Mouse (Mus musculus): ENCODE data around the gene Sash1. TPM values are rescaled to one million over a fixed set of nuclear protein-coding genes. Genes with fewer than 3 reads are reported as not detected.

The Sash1 gene
- polyA plus RNA-seq, 1 experiment from 2014 or later, result 3.9 TPM

GRCm38 (mm10) chr10:8757429-8757931, 128.4 kb downstream of the Sash1 start:
- H3K27ac ChIP-seq, result peak overlapping the region; percentile 78
- peak; percentile 32 for DNase-seq (ENCODE audit: low spot score)
- peaks cover 56% of the 10 kb centered on the region for H3K4me1 ChIP-seq (replicated peaks)
- H3K4me3 ChIP-seq, result peak overlapping the region; percentile 31
- no peaks in the 10 kb centered on the region for H3K27me3 ChIP-seq (ENCODE audit: insufficient read depth, poor library complexity, severe bottlenecking)
- no peaks in the 10 kb centered on the region for H3K9me3 ChIP-seq
- 26% methylated on average over 21 of the region's 21 CpGs for WGBS
- peaks cover 29% of the 10 kb centered on the region for H3K36me3 ChIP-seq

DNA sequence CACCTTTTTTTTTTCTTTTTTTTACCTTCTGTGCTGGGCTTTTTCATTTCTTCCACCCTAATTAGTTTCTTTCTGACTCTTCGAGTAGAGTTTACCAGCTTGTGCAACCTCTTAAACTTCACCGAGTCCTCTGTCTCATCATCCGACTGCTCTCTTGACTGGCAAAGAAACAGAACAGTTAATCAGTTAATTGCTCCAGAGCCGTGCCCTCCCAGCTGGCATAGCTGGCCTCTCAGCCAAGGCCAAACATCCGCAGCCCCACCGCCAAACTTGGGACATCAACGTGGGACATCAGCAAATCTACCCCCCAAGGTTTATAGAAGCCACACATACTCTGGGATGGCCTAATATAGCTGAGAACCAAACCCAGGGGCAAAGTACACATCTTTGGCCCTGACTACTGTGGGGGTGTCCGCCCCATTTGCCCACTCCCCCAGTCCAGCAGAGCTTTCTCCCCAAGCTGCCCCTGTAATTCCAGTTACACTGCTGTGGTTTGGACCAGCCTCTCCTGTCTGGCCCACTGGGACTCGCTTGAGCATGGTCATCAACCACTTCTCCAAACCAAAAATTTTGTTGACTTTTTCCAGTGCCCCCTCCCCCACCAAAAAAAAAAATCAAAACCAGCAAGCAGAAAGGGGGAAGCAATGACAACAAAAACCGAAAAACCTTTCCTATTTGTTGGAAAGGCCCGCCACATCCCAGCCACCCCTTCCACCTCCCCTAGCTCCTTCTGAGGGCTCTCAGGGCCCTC, 129.1 kb downstream of the Sash1 start:
- peaks cover 34% of the 10 kb centered on the region for H3K36me3 ChIP-seq
- 77% methylated on average over 11 of the region's 11 CpGs for WGBS
- H3K27ac ChIP-seq, result peak overlapping the region; percentile 78
- H3K9me3 ChIP-seq, result no peaks in the 10 kb centered on the region
- no peak for DNase-seq (ENCODE audit: low spot score)
- no peaks in the 10 kb centered on the region for H3K27me3 ChIP-seq (ENCODE audit: insufficient read depth, poor library complexity, severe bottlenecking)
- H3K4me3 ChIP-seq, result peak overlapping the region; percentile 31; the same call in 1 of the 2 replicates
- H3K4me1 ChIP-seq (replicated peaks), result peaks cover 52% of the 10 kb centered on the region

- Histone ChIP-seq H3K27ac (peak overlapping the region; percentile 56), H3K36me3 (peaks cover 48% of the 10 kb centered on the region), H3K9me3 (no peaks in the 10 kb centered on the region), H3K4me1 (replicated peaks) (peaks cover 25% of the 10 kb centered on the region), H3K4me3 (no peak overlapping the region), H3K27me3 (ENCODE audit: insufficient read depth, poor library complexity, severe bottlenecking) (no peaks in the 10 kb centered on the region)
- no peak for DNase-seq (ENCODE audit: low spot score)
- 89% methylated on average over 3 of the region's 3 CpGs for WGBS
Observed at GRCm38 (mm10) chr10:8753377-8753776, 132.5 kb downstream of the Sash1 start.

DNA sequence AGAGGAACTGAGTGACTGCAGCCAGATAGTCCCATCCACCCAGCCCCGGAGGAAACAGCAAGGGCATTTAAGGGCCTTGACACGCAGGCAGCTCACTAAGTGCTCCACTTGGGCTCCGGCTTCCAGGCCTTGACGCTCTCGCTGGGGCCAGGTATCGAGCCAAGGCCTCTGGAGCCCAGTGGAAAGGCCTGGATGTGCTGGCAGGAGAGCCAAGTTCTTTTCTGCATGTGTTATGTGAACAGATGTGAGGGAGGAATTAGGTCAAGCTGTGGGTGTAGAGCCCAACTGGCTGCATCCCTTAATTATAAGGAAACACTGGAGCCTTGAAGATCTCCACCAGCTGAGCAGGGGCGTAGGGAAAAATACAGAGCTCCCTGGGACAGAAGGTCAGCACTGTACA, 133.4 kb downstream of the Sash1 start:
- H3K9me3 ChIP-seq, result no peaks in the 10 kb centered on the region
- peaks cover 56% of the 10 kb centered on the region for H3K36me3 ChIP-seq
- no peak overlapping the region for H3K27ac ChIP-seq
- WGBS, result 87% methylated on average over 7 of the region's 7 CpGs
- H3K4me3 ChIP-seq, result no peak overlapping the region
- no peak for DNase-seq (ENCODE audit: low spot score)
- peaks cover 18% of the 10 kb centered on the region for H3K4me1 ChIP-seq (replicated peaks)
- H3K27me3 ChIP-seq (ENCODE audit: insufficient read depth, poor library complexity, severe bottlenecking), result no peaks in the 10 kb centered on the region

GRCm38 (mm10) chr10:8749537-8749936, 136.3 kb downstream of the Sash1 start:
- DNase-seq (ENCODE audit: low spot score), result no peak

GRCm38 (mm10) chr10:8747450-8748212, 138.2 kb downstream of the Sash1 start:
- Histone ChIP-seq H3K27ac (no peak overlapping the region), H3K4me3 (no peak overlapping the region), H3K4me1 (replicated peaks) (peaks cover 6% of the 10 kb centered on the region; the same call in 1 of the 2 replicates), H3K9me3 (no peaks in the 10 kb centered on the region), H3K27me3 (ENCODE audit: insufficient read depth, poor library complexity, severe bottlenecking) (no peaks in the 10 kb centered on the region), H3K36me3 (peaks cover 69% of the 10 kb centered on the region)
- WGBS, result 84% methylated on average over 21 of the region's 21 CpGs
- no peak for DNase-seq (ENCODE audit: low spot score)

More at GRCm38 (mm10) chr10:8749537-8749936, 136.3 kb downstream of the Sash1 start:
- H3K4me1 ChIP-seq (replicated peaks), result peaks cover 7% of the 10 kb centered on the region; the same call in 1 of the 2 replicates
- peaks cover 70% of the 10 kb centered on the region for H3K36me3 ChIP-seq
- H3K27me3 ChIP-seq (ENCODE audit: insufficient read depth, poor library complexity, severe bottlenecking), result no peaks in the 10 kb centered on the region
- H3K27ac ChIP-seq, result no peak overlapping the region
- whole genome bisulfite sequencing, result 74% methylated on average over 11 of the region's 11 CpGs
- H3K9me3 ChIP-seq, result no peaks in the 10 kb centered on the region
- no peak overlapping the region for H3K4me3 ChIP-seq

- no peak overlapping the region for H3K27ac ChIP-seq
- H3K36me3 ChIP-seq, result peaks cover 73% of the 10 kb centered on the region
- H3K9me3 ChIP-seq, result no peaks in the 10 kb centered on the region
- no peak for DNase-seq (ENCODE audit: low spot score)
- H3K27me3 ChIP-seq (ENCODE audit: insufficient read depth, poor library complexity, severe bottlenecking), result no peaks in the 10 kb centered on the region
- H3K4me1 ChIP-seq (replicated peaks), result 0 out of 2 replicates have a peak, but pooled peaks cover 2% of the 10 kb centered on the region
- 80% methylated on average over 14 of the region's 14 CpGs for WGBS
- no peak overlapping the region for H3K4me3 ChIP-seq
Observed at GRCm38 (mm10) chr10:8746082-8746696, 139.7 kb downstream of the Sash1 start.

GRCm38 (mm10) chr10:8742872-8743271, 143.0 kb downstream of the Sash1 start:
- Histone ChIP-seq H3K4me1 (replicated peaks) (0 out of 2 replicates have a peak, but pooled peaks cover 3% of the 10 kb centered on the region), H3K36me3 (peaks cover 90% of the 10 kb centered on the region), H3K4me3 (no peak overlapping the region), H3K27me3 (ENCODE audit: insufficient read depth, poor library complexity, severe bottlenecking) (no peaks in the 10 kb centered on the region), H3K9me3 (no peaks in the 10 kb centered on the region), H3K27ac (no peak overlapping the region)
- peak; percentile 68 for DNase-seq (ENCODE audit: low spot score)
- 49% methylated on average over 2 of the region's 2 CpGs for WGBS

DNA sequence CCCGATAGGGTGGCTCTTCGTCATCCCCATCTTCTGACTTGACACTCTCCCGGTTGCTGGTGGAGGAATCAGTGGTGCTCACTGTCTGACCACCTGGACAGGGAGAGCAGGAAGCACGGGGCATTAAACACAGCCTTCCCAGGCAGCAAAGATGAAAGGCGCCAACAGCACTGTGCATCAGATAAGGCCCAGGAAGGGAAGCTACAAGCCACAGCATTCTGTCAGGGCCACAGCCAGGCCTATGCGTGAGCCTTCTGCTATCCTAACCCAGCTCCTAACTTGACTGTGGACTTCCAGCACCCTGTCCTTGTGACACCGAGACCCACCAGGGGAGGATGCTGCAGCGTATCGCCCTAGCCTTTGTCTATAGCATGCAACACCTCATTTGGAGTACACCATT, 144.4 kb downstream of the Sash1 start:
- 92% methylated on average over 9 of the region's 9 CpGs for WGBS
- DNase-seq (ENCODE audit: low spot score), result no peak
- Histone ChIP-seq H3K27me3 (ENCODE audit: insufficient read depth, poor library complexity, severe bottlenecking) (no peaks in the 10 kb centered on the region), H3K4me3 (no peak overlapping the region), H3K4me1 (replicated peaks) (peaks cover 11% of the 10 kb centered on the region; the same call in 1 of the 2 replicates), H3K36me3 (peaks cover 92% of the 10 kb centered on the region), H3K9me3 (no peaks in the 10 kb centered on the region), H3K27ac (no peak overlapping the region)

- no peaks in the 10 kb centered on the region for H3K9me3 ChIP-seq
- 92% methylated on average over 5 of the region's 5 CpGs for WGBS
- no peaks in the 10 kb centered on the region for H3K27me3 ChIP-seq (ENCODE audit: insufficient read depth, poor library complexity, severe bottlenecking)
- H3K36me3 ChIP-seq, result peaks cover 91% of the 10 kb centered on the region
- peaks cover 11% of the 10 kb centered on the region; the same call in 1 of the 2 replicates for H3K4me1 ChIP-seq (replicated peaks)
- no peak for DNase-seq (ENCODE audit: low spot score)
- H3K27ac ChIP-seq, result no peak overlapping the region
- H3K4me3 ChIP-seq, result no peak overlapping the region
Observed at GRCm38 (mm10) chr10:8740797-8741196, 145.1 kb downstream of the Sash1 start.

- no peaks in the 10 kb centered on the region for H3K9me3 ChIP-seq
- H3K4me1 ChIP-seq (replicated peaks), result no peaks in the 10 kb centered on the region
- WGBS, result 94% methylated on average over 34 of the region's 34 CpGs
- H3K4me3 ChIP-seq, result no peak overlapping the region
- no peaks in the 10 kb centered on the region for H3K27me3 ChIP-seq (ENCODE audit: insufficient read depth, poor library complexity, severe bottlenecking)
- H3K27ac ChIP-seq, result no peak overlapping the region
- no peak for DNase-seq (ENCODE audit: low spot score)
- H3K36me3 ChIP-seq, result peaks cover 92% of the 10 kb centered on the region
Observed at GRCm38 (mm10) chr10:8729387-8730337, 156.2 kb downstream of the Sash1 start.

GRCm38 (mm10) chr10:8719345-8719744, 166.5 kb downstream of the Sash1 start:
- WGBS, result 55% methylated on average over 13 of the region's 13 CpGs
- no peak overlapping the region for H3K4me3 ChIP-seq
- peaks cover 20% of the 10 kb centered on the region for H3K36me3 ChIP-seq
- no peaks in the 10 kb centered on the region for H3K27me3 ChIP-seq (ENCODE audit: insufficient read depth, poor library complexity, severe bottlenecking)
- no peak for DNase-seq (ENCODE audit: low spot score)
- H3K27ac ChIP-seq, result no peak overlapping the region
- no peaks in the 10 kb centered on the region for H3K4me1 ChIP-seq (replicated peaks)
- no peaks in the 10 kb centered on the region for H3K9me3 ChIP-seq

All from hindbrain, embryonic 10.5 days (tissue).